Mouse (Mus musculus): ENCODE measurements at regions not wholly inside any gene's neighbourhood (a gene's known extent, or its start where the extent isn't known, plus 50 kb on each side); places are given as distances from the start of the nearest gene placed in this dataset.

- Histone ChIP-seq H3K4me3 (no peak overlapping the region), H3K27ac (replicated peaks) (no peak overlapping the region), H3K9me3 (no peaks in the 10 kb centered on the region), H3K9ac (replicated peaks) (no peak overlapping the region), H3K4me2 (replicated peaks) (no peak overlapping the region), H3K36me3 (no peaks in the 10 kb centered on the region), H3K4me1 (peaks cover 17% of the 10 kb centered on the region), H3K27me3 (peaks cover 8% of the 10 kb centered on the region; the same call in 1 of the 2 replicates)
- 97% methylated on average over 4 of the region's 4 CpGs for WGBS
- ATAC-seq (ENCODE audit: low FRiP score, low read depth): no peak
These were observed 112.3 kb upstream of the Igsf21 start for GRCm38 (mm10) chr4:140358846-140359245.

GRCm38 (mm10) chr4:140358103-140358502 lies 111.5 kb upstream of the Igsf21 start:
- Histone ChIP-seq H3K9me3 (no peaks in the 10 kb centered on the region), H3K4me3 (no peak overlapping the region), H3K27ac (replicated peaks) (no peak overlapping the region), H3K27me3 (peaks cover 8% of the 10 kb centered on the region; the same call in 1 of the 2 replicates), H3K4me2 (replicated peaks) (no peak overlapping the region), H3K9ac (replicated peaks) (no peak overlapping the region), H3K36me3 (no peaks in the 10 kb centered on the region), H3K4me1 (peaks cover 17% of the 10 kb centered on the region)
- ATAC-seq (ENCODE audit: low FRiP score, low read depth): no peak
- 13% methylated on average over 5 of the region's 5 CpGs for WGBS

- H3K9me3 ChIP-seq: no peaks in the 10 kb centered on the region
- H3K4me3 ChIP-seq: no peak overlapping the region
- H3K36me3 ChIP-seq: no peaks in the 10 kb centered on the region
- WGBS: 65% methylated on average over 12 of the region's 12 CpGs
- ATAC-seq (ENCODE audit: low FRiP score, low read depth): no peak
- peaks cover 18% of the 10 kb centered on the region; the same call in 1 of the 2 replicates for H3K4me1 ChIP-seq
- no peak overlapping the region for H3K4me2 ChIP-seq (replicated peaks)
- H3K27me3 ChIP-seq: peaks cover 12% of the 10 kb centered on the region; the same call in 1 of the 2 replicates
- no peak overlapping the region; the same call in 1 of the 2 replicates for H3K9ac ChIP-seq (replicated peaks)
- H3K27ac ChIP-seq (replicated peaks): no peak overlapping the region
These were observed 108.6 kb upstream of the Igsf21 start for GRCm38 (mm10) chr4:140355144-140355550.

- Histone ChIP-seq H3K27me3 (peaks cover 4% of the 10 kb centered on the region; the same call in 1 of the 2 replicates), H3K36me3 (no peaks in the 10 kb centered on the region), H3K9ac (replicated peaks) (no peak overlapping the region), H3K9me3 (no peaks in the 10 kb centered on the region), H3K4me1 (peaks cover 11% of the 10 kb centered on the region; the same call in 1 of the 2 replicates), H3K4me2 (replicated peaks) (no peak overlapping the region), H3K27ac (replicated peaks) (no peak overlapping the region), H3K4me3 (no peak overlapping the region)
- ATAC-seq (ENCODE audit: low FRiP score, low read depth): no peak
- 51% methylated on average over 4 of the region's 4 CpGs for WGBS
These were observed 102.2 kb upstream of the Igsf21 start for GRCm38 (mm10) chr4:140348802-140349201.

- Histone ChIP-seq H3K4me2 (replicated peaks) (no peak overlapping the region), H3K36me3 (no peaks in the 10 kb centered on the region)
- ATAC-seq (ENCODE audit: low FRiP score, low read depth): no peak
These were observed 83.6 kb upstream of the Igsf21 start for GRCm38 (mm10) chr4:140330138-140330537.

GRCm38 (mm10) chr4:140326706-140327440 lies 80.3 kb upstream of the Igsf21 start:
- Histone ChIP-seq H3K27me3 (no peaks in the 10 kb centered on the region), H3K9ac (replicated peaks) (no peak overlapping the region), H3K27ac (replicated peaks) (no peak overlapping the region), H3K36me3 (no peaks in the 10 kb centered on the region), H3K4me2 (replicated peaks) (no peak overlapping the region), H3K4me1 (peaks cover 4% of the 10 kb centered on the region; the same call in 1 of the 2 replicates), H3K4me3 (no peak overlapping the region), H3K9me3 (peaks cover 9% of the 10 kb centered on the region; the same call in 1 of the 2 replicates)
- 32% methylated on average over 10 of the region's 10 CpGs for WGBS
- ATAC-seq (ENCODE audit: low FRiP score, low read depth): no peak

More at GRCm38 (mm10) chr4:140330138-140330537, 83.6 kb upstream of the Igsf21 start:
- Histone ChIP-seq H3K27ac (replicated peaks) (no peak overlapping the region), H3K4me3 (no peak overlapping the region), H3K27me3 (no peaks in the 10 kb centered on the region), H3K9ac (replicated peaks) (no peak overlapping the region), H3K9me3 (no peaks in the 10 kb centered on the region), H3K4me1 (peaks cover 4% of the 10 kb centered on the region; the same call in 1 of the 2 replicates)
- 88% methylated on average over 4 of the region's 4 CpGs for WGBS

- Histone ChIP-seq H3K4me1 (peaks cover 4% of the 10 kb centered on the region; the same call in 1 of the 2 replicates), H3K4me3 (no peak overlapping the region), H3K4me2 (replicated peaks) (no peak overlapping the region), H3K27me3 (no peaks in the 10 kb centered on the region), H3K9ac (replicated peaks) (no peak overlapping the region), H3K36me3 (no peaks in the 10 kb centered on the region), H3K9me3 (peaks cover 9% of the 10 kb centered on the region; the same call in 1 of the 2 replicates), H3K27ac (replicated peaks) (no peak overlapping the region)
- ATAC-seq (ENCODE audit: low FRiP score, low read depth): no peak
- WGBS: 89% methylated on average over 7 of the region's 7 CpGs
These were observed 79.1 kb upstream of the Igsf21 start for GRCm38 (mm10) chr4:140325677-140326052.

GRCm38 (mm10) chr4:140324971-140325676 lies 78.5 kb upstream of the Igsf21 start:
- no peak for ATAC-seq (ENCODE audit: low FRiP score, low read depth)
- no peaks in the 10 kb centered on the region for H3K36me3 ChIP-seq
- no peak overlapping the region for H3K27ac ChIP-seq (replicated peaks)
- H3K9me3 ChIP-seq: peaks cover 9% of the 10 kb centered on the region; the same call in 1 of the 2 replicates
- H3K27me3 ChIP-seq: no peaks in the 10 kb centered on the region
- WGBS: 88% methylated on average over 8 of the region's 8 CpGs
- H3K4me1 ChIP-seq: peaks cover 4% of the 10 kb centered on the region; the same call in 1 of the 2 replicates
- no peak overlapping the region for H3K4me3 ChIP-seq
- H3K9ac ChIP-seq (replicated peaks): no peak overlapping the region
- H3K4me2 ChIP-seq (replicated peaks): no peak overlapping the region

- H3K4me2 ChIP-seq (replicated peaks): no peak overlapping the region
- peaks cover 9% of the 10 kb centered on the region; the same call in 1 of the 2 replicates for H3K9me3 ChIP-seq
- no peak for ATAC-seq (ENCODE audit: low FRiP score, low read depth)
- peaks cover 9% of the 10 kb centered on the region; the same call in 1 of the 2 replicates for H3K4me1 ChIP-seq
- 84% methylated on average over 15 of the region's 15 CpGs for WGBS
- H3K27ac ChIP-seq (replicated peaks): no peak overlapping the region
- H3K9ac ChIP-seq (replicated peaks): no peak overlapping the region
- no peak overlapping the region for H3K4me3 ChIP-seq
- H3K27me3 ChIP-seq: no peaks in the 10 kb centered on the region
- H3K36me3 ChIP-seq: no peaks in the 10 kb centered on the region
These were observed 73.7 kb upstream of the Igsf21 start for GRCm38 (mm10) chr4:140320120-140320921.

GRCm38 (mm10) chr4:140312635-140313034 lies 66.1 kb upstream of the Igsf21 start:
- Histone ChIP-seq H3K9ac (replicated peaks) (no peak overlapping the region), H3K27me3 (0 out of 2 replicates have a peak, but pooled peaks cover 5% of the 10 kb centered on the region), H3K4me2 (replicated peaks) (no peak overlapping the region; the same call in 1 of the 2 replicates), H3K4me1 (peaks cover 20% of the 10 kb centered on the region; the same call in 1 of the 2 replicates), H3K36me3 (no peaks in the 10 kb centered on the region), H3K4me3 (no peak overlapping the region), H3K27ac (replicated peaks) (0 out of 2 replicates have a peak overlapping the region, but pooled peaks have one; percentile 21), H3K9me3 (no peaks in the 10 kb centered on the region)
- ATAC-seq (ENCODE audit: low FRiP score, low read depth): 0 out of 2 replicates have a peak, but pooled peaks have one; percentile 49
- WGBS: 37% methylated on average over 16 of the region's 16 CpGs

- H3K9ac ChIP-seq (replicated peaks): no peak overlapping the region
- H3K4me2 ChIP-seq (replicated peaks): no peak overlapping the region
- ATAC-seq (ENCODE audit: low FRiP score, low read depth): no peak
- H3K9me3 ChIP-seq: no peaks in the 10 kb centered on the region
- H3K27ac ChIP-seq (replicated peaks): no peak overlapping the region
- peaks cover 6% of the 10 kb centered on the region; the same call in 1 of the 2 replicates for H3K4me1 ChIP-seq
- H3K27me3 ChIP-seq: no peaks in the 10 kb centered on the region
- H3K36me3 ChIP-seq: no peaks in the 10 kb centered on the region
- 81% methylated on average over 8 of the region's 8 CpGs for WGBS
- no peak overlapping the region for H3K4me3 ChIP-seq
These were observed 60.9 kb upstream of the Igsf21 start for GRCm38 (mm10) chr4:140307481-140307880.

Data from midbrain, embryonic 12.5 days (tissue).